Mouse (Mus musculus): Measurements from ENCODE around the gene Tmem97. TPM values are rescaled to one million over a fixed set of nuclear protein-coding genes. Genes with fewer than 3 reads are reported as not detected.

Gene Tmem97
- total RNA-seq, 2 experiments from 2014 or later = 3.2 to 3.7 TPM

DNA sequence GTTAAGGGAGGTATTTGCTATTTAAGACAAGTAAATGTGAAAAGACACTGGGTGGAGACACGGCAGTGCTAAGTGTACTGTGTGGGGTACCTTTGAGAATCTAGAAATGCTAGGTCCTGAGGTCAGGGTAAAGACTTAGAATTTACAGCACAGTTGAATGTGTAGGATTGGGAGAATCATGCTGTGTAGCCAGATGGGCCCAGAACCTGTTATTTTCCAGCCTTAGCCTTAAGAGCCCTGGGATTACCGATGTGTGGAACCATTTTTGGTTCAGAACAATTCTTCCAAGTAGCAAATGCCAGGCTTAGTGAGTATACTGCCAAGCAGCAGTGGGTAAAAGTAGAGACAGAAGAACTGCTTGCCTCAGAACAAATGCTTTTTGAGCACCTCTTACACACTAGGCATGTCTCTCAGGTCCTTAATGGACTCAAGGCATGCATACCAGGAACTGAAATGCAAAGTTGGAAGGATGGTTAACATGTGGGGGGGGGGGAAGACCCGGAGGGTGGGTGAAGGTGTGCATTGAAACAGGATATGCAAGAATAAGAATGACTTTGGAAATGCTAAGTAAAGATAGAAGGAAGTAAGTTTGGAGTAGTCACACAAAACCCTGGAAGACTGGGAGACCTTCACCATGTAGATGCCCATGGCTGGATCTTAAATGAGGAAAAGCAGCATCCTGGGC, 37.3 kb downstream of the Tmem97 start:
- DNase-seq = no peak

DNA sequence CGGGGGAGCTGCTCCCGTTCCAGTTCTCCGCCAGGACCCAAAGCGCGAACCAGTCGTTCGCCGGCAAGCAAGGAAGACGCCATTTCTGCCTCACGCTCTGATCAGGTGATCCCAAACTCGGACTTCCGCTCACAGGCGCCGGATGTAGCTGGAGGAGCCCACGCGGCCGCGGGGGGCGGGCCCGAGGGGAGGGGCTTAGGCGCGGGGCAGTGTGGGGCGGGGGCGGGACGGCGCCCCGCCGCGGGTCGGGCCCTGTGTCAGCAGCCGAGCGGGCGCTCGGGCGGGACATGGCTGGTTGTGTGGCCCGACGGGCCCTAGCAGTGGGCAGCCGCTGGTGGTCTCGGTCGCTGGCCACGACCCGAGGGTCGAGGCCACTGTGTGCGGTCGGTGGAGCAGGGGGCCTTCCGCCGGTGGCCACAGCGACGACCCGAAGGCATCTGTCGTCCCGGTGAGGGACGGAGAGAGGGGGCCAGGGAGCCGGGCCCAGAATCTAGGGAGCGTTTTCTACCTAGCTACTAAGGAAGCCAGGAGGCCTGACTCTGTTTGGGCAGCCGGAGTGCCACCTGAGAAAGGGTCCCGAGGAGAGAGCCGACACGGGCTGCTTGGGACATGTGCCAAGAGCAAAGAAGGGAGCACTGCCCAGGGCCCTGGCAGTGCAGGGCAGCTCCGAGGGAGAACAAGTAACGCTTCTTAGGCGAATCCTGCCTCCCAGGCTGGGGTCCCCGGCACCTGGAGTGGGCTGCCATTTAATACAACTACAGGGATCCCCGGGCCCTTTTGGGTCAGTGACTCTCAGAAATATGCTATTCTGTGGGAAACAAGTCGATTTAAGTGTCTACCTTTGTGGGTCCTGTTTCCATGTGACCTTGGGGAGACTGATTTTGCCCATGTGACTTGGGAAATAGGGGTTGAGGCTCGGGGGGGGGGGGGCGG, 38.3 kb downstream of the Tmem97 start, which contains the start of the genes Tmem199 and Poldip2:
TSS of gene Tmem199 (minus strand) at position 148 of the 933 bp plus-strand sequence.
TSS of gene Poldip2 (plus strand) at position 169 of the 933 bp plus-strand sequence.
- peak; percentile 91 for DNase-seq

GRCm38 (mm10) chr11:78509148-78509547, 41.4 kb downstream of the Tmem97 start:
- no peak for DNase-seq

- no peak for DNase-seq
These were observed 45.1 kb downstream of the Tmem97 start for GRCm38 (mm10) chr11:78505430-78505829.

GRCm38 (mm10) chr11:78502909-78503650, 47.5 kb downstream of the Tmem97 start, which contains the start of gene Sebox:
Gene Sebox, plus strand, starts transcription at chr11:78503447.
- no peak for DNase-seq

- no peak for DNase-seq
These were observed 49.0 kb downstream of the Tmem97 start for GRCm38 (mm10) chr11:78501529-78501928.

GRCm38 (mm10) chr11:78500623-78501202, 49.9 kb downstream of the Tmem97 start:
- no peak for DNase-seq

GRCm38 (mm10) chr11:78499543-78499942, 51.0 kb downstream of the Tmem97 start:
- no peak for DNase-seq

DNA sequence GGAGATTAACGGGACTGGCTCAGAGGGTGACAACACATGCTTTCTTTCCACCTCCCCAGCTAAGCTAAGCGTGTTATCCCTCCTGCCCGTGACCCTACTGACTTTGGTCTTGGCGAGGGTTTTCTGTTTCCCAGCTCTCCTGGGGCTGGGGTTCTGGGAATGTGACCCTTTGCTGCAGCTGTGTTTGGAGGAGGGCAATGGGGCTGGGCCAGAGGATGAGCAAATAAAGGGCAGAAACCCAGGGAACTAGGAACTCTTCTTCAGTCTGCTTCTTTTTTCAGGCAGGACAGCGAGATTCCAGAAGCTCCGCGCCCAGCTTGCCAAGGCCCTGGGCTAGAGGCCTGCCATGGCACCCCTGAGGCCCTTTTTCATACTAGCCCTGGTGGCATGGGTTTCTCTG, 51.6 kb downstream of the Tmem97 start, which contains the start of gene Vtn:
TSS of gene Vtn (plus strand) at position 88 of the 400 bp plus-strand sequence.
- peak; percentile 72 for DNase-seq

- DNase-seq = peak; percentile 91
These were observed 52.7 kb downstream of the Tmem97 start, which contains the start of gene Sarm1 for GRCm38 (mm10) chr11:78497544-78498522. Gene Sarm1, minus strand, starts transcription at chr11:78497754.

- DNase-seq = peak; percentile 18
These were observed 53.5 kb downstream of the Tmem97 start for GRCm38 (mm10) chr11:78497071-78497541.

GRCm38 (mm10) chr11:78495904-78496303, 54.7 kb downstream of the Tmem97 start:
- DNase-seq = no peak

Other genes with a start within 250 kb of the Tmem97 start
- 1 to 10 TPM; 3.1 to 4.2 TPM for gene Spag5, start 249.2 kb downstream of the Tmem97 start, total RNA-seq (2021)
- 1 to 10 TPM; 2.5 to 2.6 TPM for gene Aldoc, start 227.8 kb downstream of the Tmem97 start, total RNA-seq (2021)
- 10 to 100 TPM; 18.3 to 20.4 TPM for gene Pigs, start 222.4 kb downstream of the Tmem97 start, total RNA-seq (2021)
- 10 to 100 TPM in 1 of 2 experiments, 1 to 10 TPM in 1; 8.4 to 10.5 TPM for gene Unc119, start 207.3 kb downstream of the Tmem97 start, total RNA-seq (2021)
- gene Foxn1, start 164.2 kb downstream of the Tmem97 start, total RNA-seq (2021) = not detected
- not detected for gene Slc13a2, start 128.6 kb downstream of the Tmem97 start, total RNA-seq (2021)
- gene Slc46a1, start 85.1 kb downstream of the Tmem97 start, total RNA-seq (2021) = 1 to 10 TPM; 1.4 to 1.5 TPM
- gene Sarm1, start 53.0 kb downstream of the Tmem97 start, total RNA-seq (2021) = under 1 TPM; 0.67 to 1.00 TPM
- 10 to 100 TPM; 11.0 to 12.5 TPM for gene Vtn, start 51.7 kb downstream of the Tmem97 start, total RNA-seq (2021)
- not detected for gene Sebox, start 47.3 kb downstream of the Tmem97 start, total RNA-seq (2021)
- 10 to 100 TPM; 12.3 to 13.6 TPM for gene Tmem199, start 38.6 kb downstream of the Tmem97 start, total RNA-seq (2021)
- gene Poldip2, start 38.6 kb downstream of the Tmem97 start, total RNA-seq (2021) = 100 to 1,000 TPM in 1 of 2 experiments, 10 to 100 TPM in 1; 97.5 to 106 TPM
- gene Tnfaip1, start 14.4 kb downstream of the Tmem97 start, total RNA-seq (2021) = 10 to 100 TPM; 35.9 to 38.0 TPM
- gene Ift20, start 14.4 kb downstream of the Tmem97 start, total RNA-seq (2021) = 10 to 100 TPM; 21.4 to 21.7 TPM
- 1 to 10 TPM; 5.6 to 5.7 TPM for gene Nlk, start 146.6 kb upstream of the Tmem97 start, total RNA-seq (2021)
- 1 to 10 TPM; 9.5 to 10.0 TPM for gene Ccnq, start 201.0 kb upstream of the Tmem97 start, total RNA-seq (2021)

Measured in gastrocnemius, postnatal 25 days (tissue).